Mouse (Mus musculus): Measurements from ENCODE around the gene Ophn1. TPM values are rescaled to one million over a fixed set of nuclear protein-coding genes. Genes with fewer than 3 reads are reported as not detected.
A peak's percentile ranks its signal among the peaks of the same experiment; 100 is the strongest.

Ophn1 gene
- 1 to 10 TPM; 7.2 to 8.8 TPM for total RNA-seq (2021)

DNA sequence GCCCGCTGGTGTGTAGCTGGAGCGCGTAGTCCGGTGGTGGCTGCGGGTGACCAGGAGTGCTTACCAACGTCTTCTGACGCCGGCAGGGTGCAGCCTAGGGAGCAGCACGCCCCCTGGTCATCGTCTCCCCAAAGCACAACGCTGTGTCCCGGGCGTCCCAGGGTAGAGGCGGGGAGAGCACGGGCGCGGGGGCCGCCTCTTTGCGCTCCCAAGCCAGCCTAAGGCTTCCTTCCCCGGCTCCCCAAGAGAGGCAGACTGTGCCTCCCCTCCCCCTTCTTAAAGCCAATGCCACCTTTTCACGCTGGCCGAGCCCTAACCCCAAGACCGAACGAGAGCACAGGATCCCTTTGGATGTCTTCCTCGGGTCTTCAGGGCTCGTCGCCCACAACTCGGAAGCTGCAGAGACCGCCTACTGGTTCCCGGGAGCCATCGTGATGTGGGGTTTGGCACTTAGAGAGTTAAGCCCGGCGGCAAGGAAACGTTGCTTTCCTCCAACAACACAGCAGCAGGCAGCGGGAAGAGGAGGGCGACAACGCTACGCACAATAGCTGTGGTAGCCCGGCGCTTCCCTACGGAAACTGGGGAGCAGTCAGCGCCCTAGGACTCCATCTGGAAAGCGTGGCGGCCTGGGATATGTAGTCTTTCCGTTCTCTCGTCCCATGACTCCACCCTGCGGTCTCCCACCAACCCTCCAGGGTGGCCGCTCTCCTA lies at the start of gene Ophn1:
Ophn1 (minus strand) TSS at position 620 of the 711 bp plus-strand sequence.
- intact Hi-C loops (cut with DNase I), result no loop called here
- DNase-seq, result peak; percentile 63 to 79

GRCm38 (mm10) chrX:98937555-98938294 lies 46.9 kb upstream of the Ophn1 start:
- intact Hi-C loops (cut with DNase I), result loop anchor here (5.0 kb wide), 1 partner anchor 235 kb away; no protein-coding TSS in a partner anchor
- DNase-seq, result peak; percentile 92 to 94

GRCm38 (mm10) chrX:98936707-98937554 lies 46.1 kb upstream of the Ophn1 start:
- intact Hi-C loops (cut with DNase I), result loop anchor here (5.0 kb wide), 1 partner anchor 235 kb away; no protein-coding TSS in a partner anchor
- DNase-seq, result peak; percentile 94

GRCm38 (mm10) chrX:98936101-98936500 lies 45.3 kb upstream of the Ophn1 start, which contains the start of gene Yipf6:
TSS of gene Yipf6 (plus strand) at chrX:98936316.
- intact Hi-C loops (cut with DNase I), result loop anchor here (5.0 kb wide), 1 partner anchor 234 kb away; no protein-coding TSS in a partner anchor

GRCm38 (mm10) chrX:98919423-98919822 lies 28.6 kb upstream of the Ophn1 start:
- intact Hi-C loops (cut with DNase I), result loop anchor here (1.0 to 5.0 kb wide), 2 partner anchors 112 to 218 kb away; no protein-coding TSS in a partner anchor
- peak; percentile 9 to 19 for DNase-seq

More at GRCm38 (mm10) chrX:98936101-98936500, 45.3 kb upstream of the Ophn1 start, which contains the start of gene Yipf6:
- no peak for DNase-seq

- intact Hi-C loops (cut with DNase I), result no loop called here
- DNase-seq, result no peak
Observed at GRCm38 (mm10) chrX:98908910-98909309, 18.1 kb upstream of the Ophn1 start.

GRCm38 (mm10) chrX:98904226-98904625 lies 13.4 kb upstream of the Ophn1 start:
- intact Hi-C loops (cut with DNase I), result no loop called here
- DNase-seq, result no peak

DNA sequence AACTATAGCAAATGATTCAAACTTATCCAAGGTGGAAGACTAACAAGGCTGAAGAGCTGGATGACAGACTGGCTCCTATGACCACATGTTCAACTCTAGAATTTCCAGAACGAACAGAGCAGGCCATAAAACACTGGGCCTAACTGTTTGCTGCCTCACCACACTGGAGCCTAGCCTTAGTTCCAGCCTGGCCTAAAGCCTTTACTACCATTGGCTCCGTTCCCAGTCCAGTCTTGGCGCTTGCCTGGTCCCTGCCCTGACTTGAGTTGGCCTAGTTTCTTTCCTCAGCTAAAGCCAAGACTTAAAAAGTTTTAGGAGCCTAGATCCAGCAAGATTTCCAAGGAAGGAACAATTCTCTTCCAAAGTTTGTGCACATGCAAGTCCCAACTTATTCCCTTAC lies 7.5 kb upstream of the Ophn1 start:
- DNase-seq, result peak; percentile 46 to 55
- intact Hi-C loops (cut with DNase I), result no loop called here

GRCm38 (mm10) chrX:98890072-98890405 lies 786 bp downstream of the Ophn1 start:
- no peak for DNase-seq
- intact Hi-C loops (cut with DNase I), result no loop called here

- no peak for DNase-seq
- intact Hi-C loops (cut with DNase I), result no loop called here
Observed at GRCm38 (mm10) chrX:98881983-98882382, 8.8 kb downstream of the Ophn1 start.

GRCm38 (mm10) chrX:98881085-98881484 lies 9.7 kb downstream of the Ophn1 start:
- intact Hi-C loops (cut with DNase I), result no loop called here
- no peak for DNase-seq

GRCm38 (mm10) chrX:98880314-98880713 lies 10.5 kb downstream of the Ophn1 start:
- intact Hi-C loops (cut with DNase I), result no loop called here
- DNase-seq, result no peak

DNA sequence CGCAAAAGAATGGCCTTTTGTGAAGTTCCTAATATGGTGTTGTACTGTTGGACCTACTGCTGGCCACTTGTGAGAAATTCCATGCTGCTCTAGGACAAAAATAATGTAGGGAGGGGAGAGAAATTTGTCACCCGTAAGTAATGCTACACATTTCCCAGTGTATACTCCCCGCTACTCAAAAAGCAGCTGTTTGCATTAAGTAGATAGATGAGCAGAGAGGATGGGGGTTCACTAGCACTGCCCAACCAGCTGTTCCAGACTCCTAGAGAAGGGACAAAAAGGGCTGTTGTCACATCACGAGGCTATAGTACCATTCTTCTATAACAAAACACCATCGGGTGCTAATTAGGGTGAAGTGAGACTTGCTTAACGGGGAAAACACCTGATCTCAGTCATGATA lies 15.7 kb downstream of the Ophn1 start:
- intact Hi-C loops (cut with DNase I), result no loop called here
- DNase-seq, result no peak

DNA sequence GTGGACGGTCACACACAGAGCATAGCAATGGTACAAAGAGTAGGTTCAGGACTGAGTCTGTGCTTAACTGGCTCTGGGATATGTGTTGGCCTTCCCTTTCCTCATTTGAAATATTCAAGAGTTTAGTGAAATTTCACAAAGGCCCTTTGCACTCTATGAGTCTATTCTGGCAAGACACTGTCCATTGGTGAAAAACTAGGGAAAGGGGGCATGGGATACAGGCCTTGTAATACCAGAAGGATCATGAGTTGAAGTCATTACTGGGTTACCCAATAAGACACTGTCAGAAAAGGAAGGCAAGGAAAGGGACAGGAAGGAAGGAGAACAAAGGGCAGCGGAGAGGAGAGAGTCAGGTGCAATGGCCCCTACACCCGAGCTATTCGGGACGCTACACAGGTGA lies 16.7 kb downstream of the Ophn1 start:
- intact Hi-C loops (cut with DNase I), result no loop called here

GRCm38 (mm10) chrX:98872064-98872463 lies 18.8 kb downstream of the Ophn1 start:
- DNase-seq, result no peak
- intact Hi-C loops (cut with DNase I), result loop anchor here (2.0 kb wide), 1 partner anchor 13 kb away; no protein-coding TSS in a partner anchor

More for the DNA sequence above, 16.7 kb downstream of the Ophn1 start:
- no peak for DNase-seq

DNA sequence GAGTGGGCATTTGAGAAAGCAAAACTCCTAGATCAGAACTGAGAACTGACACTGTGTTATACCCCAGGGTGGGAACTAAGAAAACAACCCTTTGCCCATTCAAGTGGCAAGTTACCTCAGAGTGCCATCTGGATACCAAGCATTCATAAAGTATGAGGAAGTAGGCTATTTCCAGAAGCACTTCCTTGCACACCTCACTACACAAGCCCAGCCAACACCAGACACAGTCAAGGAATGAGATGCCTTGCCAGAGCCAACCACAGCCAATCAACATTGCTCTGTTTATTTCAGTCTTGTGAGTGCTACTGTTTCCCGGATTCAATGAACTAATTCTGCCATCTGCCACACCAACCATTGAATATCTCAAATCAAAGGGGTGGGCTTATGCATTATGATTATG lies 20.3 kb downstream of the Ophn1 start:
- DNase-seq, result no peak
- intact Hi-C loops (cut with DNase I), result no loop called here

DNA sequence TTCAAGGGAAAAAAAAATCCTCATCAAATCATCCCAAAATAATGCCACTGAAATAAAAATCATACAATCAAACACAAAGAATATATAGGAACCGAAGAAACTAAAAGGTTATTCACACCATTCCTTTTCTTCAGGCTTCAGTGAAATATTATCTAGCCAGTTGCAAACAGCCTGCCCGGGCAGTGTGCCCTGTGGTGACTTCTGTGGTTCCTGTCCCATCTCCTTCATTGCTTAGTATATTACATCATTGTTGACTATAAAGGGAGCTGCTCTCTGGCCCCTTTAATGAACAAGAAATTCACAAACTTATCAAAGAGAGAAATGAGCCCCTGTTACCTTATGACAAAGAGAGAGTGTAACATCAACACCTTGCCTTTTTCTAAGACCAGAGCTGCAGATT lies 21.1 kb downstream of the Ophn1 start:
- DNase-seq, result peak in 1 of 2 experiments; percentile 23
- intact Hi-C loops (cut with DNase I), result no loop called here

DNA sequence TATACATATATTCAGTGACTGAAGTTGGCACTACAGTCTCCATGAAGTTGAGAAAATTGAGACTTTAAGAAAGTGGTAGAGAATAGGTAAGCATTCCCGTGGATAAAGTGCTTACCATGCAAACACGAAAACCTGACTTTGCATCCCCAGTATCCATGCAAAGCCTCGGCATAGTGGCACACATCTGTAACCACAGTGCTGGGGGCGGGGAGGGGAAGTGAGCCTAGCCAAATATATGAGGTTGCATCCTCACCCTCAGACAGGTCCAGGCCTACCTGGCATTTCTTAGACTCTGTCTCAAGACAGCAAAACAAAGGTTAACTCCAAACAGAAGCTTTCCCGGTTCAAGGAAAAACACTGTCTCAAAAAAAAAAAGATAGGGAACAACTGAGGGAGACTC lies 21.7 kb downstream of the Ophn1 start:
- no peak for DNase-seq
- intact Hi-C loops (cut with DNase I), result no loop called here

- intact Hi-C loops (cut with DNase I), result no loop called here
Observed at GRCm38 (mm10) chrX:98860167-98860566, 30.7 kb downstream of the Ophn1 start.

GRCm38 (mm10) chrX:98856046-98856445 lies 34.8 kb downstream of the Ophn1 start:
- intact Hi-C loops (cut with DNase I), result no loop called here

More at GRCm38 (mm10) chrX:98860167-98860566, 30.7 kb downstream of the Ophn1 start:
- no peak for DNase-seq

GRCm38 (mm10) chrX:98850869-98851268 lies 40.0 kb downstream of the Ophn1 start:
- no peak for DNase-seq
- intact Hi-C loops (cut with DNase I), result no loop called here

More at GRCm38 (mm10) chrX:98856046-98856445, 34.8 kb downstream of the Ophn1 start:
- peak in 1 of 2 experiments; percentile 40 for DNase-seq
